Mouse (Mus musculus) embryonic facial prominence, embryonic 15.5 days (tissue): ENCODE data around the gene Sectm1a. TPM values are rescaled to one million over a fixed set of nuclear protein-coding genes. Genes with fewer than 3 reads are reported as not detected.
"Not testable (repeated sequence)": the region's sequence is repeated elsewhere in the genome, so short reads cannot be mapped to it uniquely, and the experiment has no call there.

Experiments used
- ATAC-seq: fragments of 200-750 bp; cut with Nextera tagmentation; 2 replicates; pipeline ENCODE4 v1.8.0; 2017; ENCODE audit warnings: low read depth, moderate TSS enrichment; ENCODE audit not compliant: insufficient number of reproducible peaks, low FRiP score, low TSS enrichment
- H3K27ac ChIP-seq: fragments of 300-500 bp; sonication (generic); replicated peaks from 2 replicates; pipeline ENCODE4 v1.5.1; 2015; ENCODE audit warnings: mild to moderate bottlenecking, inconsistent platforms
- H3K27me3 ChIP-seq: fragments of 300-500 bp; sonication (generic); 2 replicates; pipeline ENCODE4 v1.6.1; 2015; ENCODE audit warnings: inconsistent platforms
- H3K36me3 ChIP-seq: fragments of 300-500 bp; sonication (generic); 2 replicates; pipeline ENCODE4 v1.6.1; 2015; ENCODE audit warnings: mild to moderate bottlenecking, inconsistent platforms
- H3K4me1 ChIP-seq: fragments of 300-500 bp; sonication (generic); 2 replicates; pipeline ENCODE4 v1.6.1; 2015; ENCODE audit warnings: inconsistent platforms
- H3K4me2 ChIP-seq: fragments of 300-500 bp; sonication (generic); replicated peaks from 2 replicates; pipeline ENCODE4 v1.6.1; 2015; ENCODE audit warnings: mild to moderate bottlenecking, inconsistent platforms
- H3K4me3 ChIP-seq: fragments of 300-500 bp; sonication (generic); replicated peaks from 2 replicates; pipeline ENCODE4 v1.5.1; 2015; ENCODE audit warnings: mild to moderate bottlenecking, inconsistent platforms
- H3K9ac ChIP-seq: fragments of 300-500 bp; sonication (generic); 2 replicates; pipeline ENCODE4 v1.6.1; 2015; ENCODE audit warnings: inconsistent platforms
- H3K9me3 ChIP-seq: fragments of 300-500 bp; sonication (generic); replicated peaks from 2 replicates; pipeline ENCODE4 v1.6.1; 2016; ENCODE audit warnings: inconsistent platforms
- whole genome bisulfite sequencing: fragments of 180-500 bp; shearing (Covaris S2); methylation state at CpG from one replicate; pipeline ENCODE4 v1.1.7; 2015; 5-methylcytosine and 5-hydroxymethylcytosine counted together
- polyA plus RNA-seq: library from polyadenylated mRNA; unstranded; fragments of >200 nt; fragmentation: Nextera tagmentation; extraction: Ambion mirVana; gene quantifications from 2 replicates; pipeline ENCODE4 v1.2.1, GENCODE M21; 2015

Sectm1a gene
- polyA plus RNA-seq, 1 experiment from 2014 or later, result 0.83 TPM

DNA sequence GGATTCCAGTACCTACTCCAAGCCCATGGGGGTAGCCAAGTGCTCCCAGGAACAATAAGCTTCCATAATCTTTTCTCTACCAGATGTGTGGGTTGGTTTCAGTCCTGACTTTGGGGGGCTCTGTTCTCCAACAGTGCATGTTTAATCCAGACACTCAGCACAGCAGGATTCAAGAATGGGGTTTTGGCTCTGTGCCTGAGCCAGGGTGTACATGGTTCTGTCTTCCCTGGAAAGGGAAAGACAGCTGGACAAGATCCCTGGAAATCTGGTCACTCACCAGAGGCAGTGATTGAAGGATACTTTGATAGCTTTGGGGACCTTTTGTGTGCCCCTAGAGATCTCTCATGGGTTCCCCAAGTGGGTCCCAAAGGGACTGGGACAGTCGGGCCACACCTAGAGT is 30.6 kb upstream of the Sectm1a start:
- no peaks in the 10 kb centered on the region for H3K27me3 ChIP-seq
- H3K4me1 ChIP-seq, result peaks cover 6% of the 10 kb centered on the region; the same call in 1 of the 2 replicates

DNA sequence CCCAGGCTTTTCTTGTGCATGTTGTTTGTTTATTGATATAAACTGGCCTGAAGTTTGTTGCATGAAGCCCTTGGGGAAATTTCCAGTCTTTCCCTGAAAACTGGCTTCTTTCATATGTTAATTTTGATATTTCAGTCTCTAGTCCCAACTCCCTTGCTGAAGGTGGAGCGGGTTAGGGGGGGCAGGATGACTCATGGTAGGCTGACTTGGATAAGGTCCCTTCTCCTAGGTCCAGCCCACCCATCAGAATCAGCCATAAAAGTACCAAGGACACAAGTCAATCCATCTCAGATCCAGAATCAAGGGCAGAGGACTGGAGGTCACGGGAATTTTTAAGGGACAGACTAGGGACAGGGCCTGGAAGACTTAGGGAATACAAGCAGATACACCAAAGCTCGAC is 30.0 kb upstream of the Sectm1a start:
- Histone ChIP-seq H3K36me3 (no peaks in the 10 kb centered on the region), H3K4me2 (no peak overlapping the region), H3K9me3 (no peaks in the 10 kb centered on the region), H3K27ac (no peak overlapping the region), H3K4me3 (no peak overlapping the region), H3K27me3 (no peaks in the 10 kb centered on the region), H3K9ac (no peak overlapping the region), H3K4me1 (peaks cover 6% of the 10 kb centered on the region; the same call in 1 of the 2 replicates)
- ATAC-seq, result no peak
- 88% methylated on average over 3 of the region's 3 CpGs for WGBS

More for the DNA sequence above, 30.6 kb upstream of the Sectm1a start:
- Histone ChIP-seq H3K36me3 (no peaks in the 10 kb centered on the region), H3K4me2 (no peak overlapping the region), H3K9ac (no peak overlapping the region), H3K27ac (no peak overlapping the region), H3K4me3 (no peak overlapping the region), H3K9me3 (no peaks in the 10 kb centered on the region)
- no peak for ATAC-seq
- 71% methylated on average over 1 of the region's 1 CpGs for WGBS

DNA sequence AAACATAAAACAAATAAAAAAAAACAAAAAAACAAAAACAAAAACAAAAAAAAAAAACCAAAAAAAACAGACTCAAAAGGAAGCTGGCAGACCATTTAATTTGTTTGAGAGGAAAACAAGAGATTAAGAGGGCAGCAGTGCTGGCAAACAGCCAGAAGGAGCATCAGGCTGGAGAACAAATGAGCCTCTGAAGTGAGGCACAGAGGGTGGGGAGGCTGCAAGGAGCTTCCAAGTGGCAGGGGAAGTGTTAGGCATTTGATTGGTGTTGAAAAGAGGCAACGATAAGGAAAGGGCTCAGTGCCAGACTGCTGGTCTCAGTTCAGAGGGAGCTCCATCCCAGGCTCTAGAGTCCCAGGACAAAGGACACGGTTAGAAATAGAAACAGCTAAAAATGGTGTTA is 29.0 kb upstream of the Sectm1a start:
- Histone ChIP-seq H3K36me3 (no peaks in the 10 kb centered on the region), H3K9me3 (no peaks in the 10 kb centered on the region), H3K27me3 (no peaks in the 10 kb centered on the region), H3K4me3 (no peak overlapping the region), H3K4me1 (peaks cover 6% of the 10 kb centered on the region; the same call in 1 of the 2 replicates), H3K9ac (no peak overlapping the region), H3K27ac (no peak overlapping the region), H3K4me2 (no peak overlapping the region)
- no peak for ATAC-seq
- 15% methylated on average over 2 of the region's 2 CpGs for WGBS

DNA sequence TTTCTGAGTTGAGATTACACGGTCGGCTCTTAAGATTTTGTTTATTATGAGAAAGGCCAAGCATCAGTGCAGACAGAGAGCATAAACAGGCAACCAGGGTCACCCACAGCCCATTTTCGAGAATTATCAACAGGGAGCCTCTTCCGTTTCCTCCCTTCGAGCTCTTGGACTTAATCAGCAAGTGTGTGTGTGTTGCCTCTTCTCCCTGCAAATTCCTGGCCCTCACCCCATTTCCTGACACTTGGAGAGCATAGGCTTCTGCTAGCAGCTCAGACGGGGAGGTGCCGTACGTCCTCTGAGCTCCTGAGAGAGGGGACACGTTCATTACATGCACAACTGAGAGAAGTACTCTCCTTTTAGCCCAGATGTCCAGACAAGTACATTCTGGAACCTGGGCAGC is 27.0 kb upstream of the Sectm1a start:
- Histone ChIP-seq H3K4me1 (peaks cover 6% of the 10 kb centered on the region; the same call in 1 of the 2 replicates), H3K9me3 (no peaks in the 10 kb centered on the region), H3K9ac (no peak overlapping the region), H3K4me3 (no peak overlapping the region), H3K27ac (no peak overlapping the region), H3K27me3 (no peaks in the 10 kb centered on the region), H3K4me2 (no peak overlapping the region), H3K36me3 (no peaks in the 10 kb centered on the region)
- 59% methylated on average over 9 of the region's 9 CpGs for WGBS
- ATAC-seq, result no peak

DNA sequence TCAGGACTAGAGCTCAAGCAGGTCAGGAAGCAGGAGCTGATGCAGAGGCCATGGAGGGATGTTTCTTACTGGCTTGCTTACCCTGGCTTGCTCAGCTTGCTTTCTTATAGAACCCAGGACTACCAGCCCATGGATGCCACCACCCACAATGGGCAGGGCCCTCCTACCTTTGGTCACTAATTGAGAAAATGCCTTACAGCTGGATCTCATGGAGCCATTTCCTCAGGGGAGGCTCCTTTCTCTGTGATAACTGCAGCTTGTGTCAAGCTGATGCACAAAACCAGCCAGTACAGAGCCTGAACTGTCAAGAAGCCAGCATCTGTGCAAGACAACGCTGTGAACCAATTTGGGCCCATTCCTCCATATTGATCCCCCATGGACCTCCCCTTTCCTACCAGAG is 26.2 kb upstream of the Sectm1a start:
- not testable (repeated sequence) for H3K27me3 ChIP-seq, H3K36me3 ChIP-seq, ATAC-seq, H3K4me3 ChIP-seq, H3K4me2 ChIP-seq, H3K4me1 ChIP-seq, H3K9me3 ChIP-seq, H3K9ac ChIP-seq, H3K27ac ChIP-seq
- 79% methylated on average over 1 of the region's 1 CpGs for WGBS

DNA sequence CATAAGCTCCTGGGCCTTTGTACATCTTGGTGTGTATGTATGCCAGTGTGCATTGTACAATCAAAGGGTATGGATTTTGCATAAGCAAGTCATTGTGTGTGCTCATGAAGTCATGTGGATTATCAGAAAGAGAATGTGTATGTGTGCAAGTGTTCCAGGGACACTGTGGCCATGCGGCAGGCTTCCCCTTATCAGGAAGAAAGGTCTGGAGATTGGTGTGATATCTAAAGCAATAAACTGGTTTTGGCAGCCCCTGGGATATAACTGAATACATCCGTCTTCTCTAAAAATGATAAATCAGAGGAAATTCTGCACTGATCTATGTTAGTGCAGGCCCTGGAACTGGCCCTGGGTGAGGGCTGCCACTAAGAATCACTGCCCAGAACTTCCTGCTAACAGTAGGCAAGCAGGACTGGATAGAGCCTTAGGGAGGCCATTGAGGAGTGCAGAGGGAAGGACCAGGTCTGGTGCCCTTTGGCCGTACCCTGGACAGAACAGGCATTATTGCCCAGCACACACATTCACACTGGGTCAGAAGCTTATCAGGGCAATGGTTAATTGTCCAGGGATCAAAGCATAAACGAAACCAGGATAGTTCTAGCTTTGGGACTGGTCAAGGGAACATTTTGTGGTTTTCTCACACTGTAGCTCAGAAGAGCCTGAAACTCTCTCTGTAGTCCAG is 20.2 kb upstream of the Sectm1a start:
- no peaks in the 10 kb centered on the region for H3K36me3 ChIP-seq
- H3K9ac ChIP-seq, result no peak overlapping the region
- 77% methylated on average over 4 of the region's 4 CpGs for WGBS
- no peak overlapping the region for H3K4me3 ChIP-seq
- no peaks in the 10 kb centered on the region for H3K9me3 ChIP-seq
- H3K27me3 ChIP-seq, result no peaks in the 10 kb centered on the region
- no peak for ATAC-seq
- H3K4me2 ChIP-seq, result no peak overlapping the region
- 0 out of 2 replicates have a peak, but pooled peaks cover 7% of the 10 kb centered on the region for H3K4me1 ChIP-seq
- H3K27ac ChIP-seq, result no peak overlapping the region

DNA sequence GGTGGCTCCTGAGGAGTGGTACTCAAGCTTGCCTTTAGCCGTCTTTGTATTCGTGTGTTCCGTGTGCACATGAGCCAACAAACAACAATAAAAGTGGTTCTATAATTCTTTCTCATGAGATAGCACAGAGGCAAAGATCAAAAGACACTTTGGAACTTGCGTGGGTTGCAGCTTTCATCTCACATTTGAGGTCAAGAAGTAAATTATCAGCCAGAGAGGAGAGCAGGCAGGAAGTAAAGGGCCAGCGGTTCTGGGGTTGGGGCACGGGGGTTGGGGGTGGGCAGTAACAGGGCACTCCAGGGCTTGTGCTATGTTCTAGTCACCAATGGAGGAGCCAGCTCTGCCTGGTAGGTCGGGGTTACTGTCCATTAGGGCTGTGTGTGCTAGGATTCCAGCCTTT is 19.7 kb upstream of the Sectm1a start:
- Histone ChIP-seq H3K9me3 (no peaks in the 10 kb centered on the region), H3K9ac (no peak overlapping the region), H3K27me3 (no peaks in the 10 kb centered on the region), H3K36me3 (no peaks in the 10 kb centered on the region), H3K4me3 (no peak overlapping the region), H3K4me2 (no peak overlapping the region), H3K4me1 (0 out of 2 replicates have a peak, but pooled peaks cover 7% of the 10 kb centered on the region), H3K27ac (no peak overlapping the region)
- ATAC-seq, result no peak
- 55% methylated on average over 7 of the region's 7 CpGs for WGBS

DNA sequence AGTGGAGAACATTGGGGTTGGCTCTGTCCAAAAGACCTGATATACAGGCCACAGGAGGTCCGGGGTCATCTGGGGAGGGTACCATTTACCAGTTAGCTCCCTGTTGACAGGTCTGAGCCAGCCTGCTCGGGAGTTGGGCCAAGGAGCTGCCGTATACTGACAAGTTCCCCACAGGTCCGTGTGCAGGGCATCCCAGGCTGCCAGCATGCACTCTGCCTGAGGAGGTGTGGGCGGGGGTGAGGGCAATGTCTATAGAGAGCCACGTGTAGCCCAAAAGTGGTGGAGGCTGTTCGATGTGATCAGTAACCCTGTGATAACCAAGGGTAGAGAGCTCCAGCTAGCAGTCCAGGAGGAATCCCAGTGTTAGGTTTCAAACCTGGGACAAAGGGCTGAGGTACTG is 18.7 kb upstream of the Sectm1a start:
- 67% methylated on average over 7 of the region's 7 CpGs for WGBS
- H3K36me3 ChIP-seq, result no peaks in the 10 kb centered on the region
- no peak; the same call in 1 of the 2 replicates for ATAC-seq
- H3K9me3 ChIP-seq, result no peaks in the 10 kb centered on the region
- no peak overlapping the region for H3K27ac ChIP-seq
- H3K9ac ChIP-seq, result no peak overlapping the region
- no peak overlapping the region for H3K4me2 ChIP-seq
- H3K4me3 ChIP-seq, result no peak overlapping the region
- 0 out of 2 replicates have a peak, but pooled peaks cover 7% of the 10 kb centered on the region for H3K4me1 ChIP-seq
- H3K27me3 ChIP-seq, result no peaks in the 10 kb centered on the region

DNA sequence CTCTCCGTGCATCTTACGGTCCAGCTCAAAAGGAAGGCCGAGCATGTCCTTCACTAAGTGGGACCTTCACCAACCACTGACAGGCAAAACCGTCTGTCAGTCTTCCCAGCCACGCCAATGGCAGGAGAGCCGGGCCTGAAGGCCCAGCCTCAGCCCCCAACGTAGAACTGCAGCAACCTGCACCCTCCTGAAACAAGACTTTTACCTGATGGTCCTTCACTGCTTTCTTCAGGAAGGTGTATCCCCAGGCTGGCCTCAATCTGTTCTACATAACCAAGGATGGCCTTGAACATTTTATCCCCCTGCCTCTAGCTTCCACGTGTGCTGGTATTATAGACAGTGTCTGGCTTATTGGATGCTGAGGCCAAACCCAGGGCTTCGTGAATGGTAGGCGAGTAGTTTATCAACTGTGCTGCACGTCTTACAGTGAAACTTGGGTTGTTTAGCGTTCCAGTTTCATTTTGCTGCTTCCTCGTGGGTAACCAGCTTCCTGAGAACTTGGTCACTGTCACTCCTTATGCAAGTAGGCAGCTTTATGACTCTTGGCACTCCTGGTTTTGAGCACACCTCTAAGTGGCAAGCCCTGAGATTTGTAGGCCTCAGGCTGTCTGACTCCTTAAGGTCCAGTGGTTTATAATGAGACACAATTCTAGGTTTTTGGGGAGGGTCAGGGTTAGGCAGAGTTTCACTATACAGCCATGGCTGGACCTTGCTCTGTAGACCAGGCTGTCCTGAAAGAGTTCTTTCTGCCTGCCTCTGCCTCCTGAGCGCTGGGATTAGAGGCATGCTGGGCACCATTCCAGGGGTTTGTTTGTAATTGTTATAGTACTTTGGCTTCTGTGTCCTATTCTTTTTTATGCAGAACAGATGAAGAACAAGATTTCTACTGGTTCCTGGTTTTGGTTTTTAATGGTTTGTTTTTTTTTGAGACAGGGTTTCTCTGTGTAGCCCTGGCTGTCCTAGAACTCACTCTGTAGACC is 11.9 kb upstream of the Sectm1a start:
- no peak overlapping the region for H3K4me3 ChIP-seq
- H3K27ac ChIP-seq, result no peak overlapping the region
- no peaks in the 10 kb centered on the region for H3K9me3 ChIP-seq
- H3K27me3 ChIP-seq, result no peaks in the 10 kb centered on the region
- 86% methylated on average over 14 of the region's 14 CpGs for WGBS
- ATAC-seq, result no peak
- no peak overlapping the region for H3K4me2 ChIP-seq
- no peaks in the 10 kb centered on the region for H3K36me3 ChIP-seq
- no peaks in the 10 kb centered on the region for H3K4me1 ChIP-seq
- no peak overlapping the region for H3K9ac ChIP-seq

DNA sequence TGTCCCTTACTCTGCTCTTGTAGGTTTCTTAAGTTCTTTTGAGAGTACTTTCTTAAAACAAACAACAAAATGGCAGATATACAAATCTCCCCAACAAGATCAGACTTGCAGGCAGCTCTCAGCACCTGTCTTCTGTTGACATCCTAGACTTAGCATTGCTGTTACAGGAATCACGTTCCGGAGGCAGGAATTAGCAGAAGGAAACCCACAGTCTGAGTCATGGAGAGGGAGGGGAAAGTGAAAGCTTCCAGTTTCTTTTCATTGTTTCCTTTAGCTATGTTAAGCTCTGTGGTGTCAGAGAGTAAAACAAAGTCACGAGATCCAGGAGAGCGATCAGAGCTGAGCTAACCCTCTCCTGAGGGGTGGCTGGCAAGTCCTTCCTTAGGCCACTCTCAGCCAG is 9.9 kb upstream of the Sectm1a start:
- Histone ChIP-seq H3K4me3 (no peak overlapping the region), H3K4me1 (no peaks in the 10 kb centered on the region), H3K36me3 (no peaks in the 10 kb centered on the region), H3K4me2 (no peak overlapping the region), H3K9me3 (no peaks in the 10 kb centered on the region), H3K9ac (no peak overlapping the region), H3K27me3 (no peaks in the 10 kb centered on the region), H3K27ac (no peak overlapping the region; the same call in 1 of the 2 replicates)
- WGBS, result 42% methylated on average over 4 of the region's 4 CpGs
- 0 out of 2 replicates have a peak, but pooled peaks have one; percentile 19 for ATAC-seq

DNA sequence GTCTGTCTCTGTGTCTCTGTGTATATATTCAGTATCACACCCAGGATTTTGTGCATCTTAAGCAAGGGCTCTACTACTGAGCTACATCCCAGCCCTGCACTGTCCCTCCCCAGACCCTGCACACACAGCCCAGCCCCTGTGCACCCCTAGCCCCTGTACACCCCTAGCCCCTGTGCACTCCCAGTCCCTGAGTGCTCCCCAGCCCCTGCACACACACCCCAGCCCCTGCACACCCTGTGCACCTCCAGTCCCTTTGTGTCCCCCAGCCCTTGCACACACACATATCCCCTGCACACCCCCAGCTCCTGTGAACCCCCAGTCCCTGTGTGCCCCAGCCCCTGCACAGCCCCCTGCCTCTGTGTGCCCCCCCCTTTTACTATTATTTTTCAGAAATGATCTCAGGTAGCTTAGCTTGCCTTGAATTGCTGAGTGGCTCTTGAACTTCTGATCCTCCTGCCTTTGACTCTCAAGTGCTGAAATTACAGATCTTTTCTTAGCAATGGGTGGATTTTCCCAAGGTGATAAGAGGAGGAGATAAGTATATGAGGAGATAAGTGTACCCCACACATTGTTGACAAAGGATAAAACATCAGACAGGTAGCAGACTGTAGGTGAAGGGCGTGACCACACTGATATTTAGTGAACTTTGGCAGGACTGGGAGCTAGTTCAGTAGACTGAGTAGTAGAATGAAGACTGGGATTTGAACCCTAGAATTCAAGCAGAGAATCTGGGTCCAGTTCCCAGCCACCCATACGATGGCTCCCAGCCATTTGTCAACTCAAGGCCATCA is 8.9 kb upstream of the Sectm1a start:
- no peak for ATAC-seq
- no peak overlapping the region for H3K4me3 ChIP-seq
- H3K4me1 ChIP-seq, result no peaks in the 10 kb centered on the region
- no peak overlapping the region for H3K9ac ChIP-seq
- no peaks in the 10 kb centered on the region for H3K9me3 ChIP-seq
- no peak overlapping the region for H3K27ac ChIP-seq
- H3K27me3 ChIP-seq, result no peaks in the 10 kb centered on the region
- WGBS, result 86% methylated on average over 2 of the region's 2 CpGs
- no peaks in the 10 kb centered on the region for H3K36me3 ChIP-seq
- no peak overlapping the region for H3K4me2 ChIP-seq
